Mouse (Mus musculus): ENCODE measurements around the gene Adamts15. TPM values are rescaled to one million over a fixed set of nuclear protein-coding genes. Genes with fewer than 3 reads are reported as not detected.

Gene Adamts15
- total and polyA plus RNA-seq, 2 experiments from 2014 or later, result 2.5 to 10.9 TPM

DNA sequence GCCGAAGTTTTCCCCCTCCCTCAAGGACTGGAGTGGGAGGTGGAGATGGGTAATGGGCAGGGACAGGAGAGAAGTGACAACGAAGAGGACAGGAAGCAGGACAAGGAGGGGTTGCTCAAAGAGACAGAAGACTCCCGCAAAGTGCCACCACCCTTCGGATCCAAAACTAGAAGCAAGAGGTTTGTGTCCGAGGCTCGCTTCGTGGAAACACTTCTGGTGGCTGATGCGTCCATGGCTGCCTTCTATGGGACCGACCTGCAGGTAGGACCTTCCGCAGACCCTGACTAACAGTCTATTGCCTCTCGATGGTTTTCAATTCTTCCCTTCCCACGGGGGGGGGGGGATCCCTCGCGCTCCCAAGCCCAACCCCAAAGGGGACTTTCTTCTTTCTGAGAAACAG is 21.1 kb upstream of the Adamts15 start:
- TF ChIP-seq CTCF (IDR thresholded peaks at IDR 0.05; ENCODE audit: low read depth), result no peak
- no peak overlapping the region for H3K27ac ChIP-seq (ENCODE audit: low read depth, low read length)
- no peaks in the 10 kb centered on the region for H3K9me3 ChIP-seq (ENCODE audit: low read length)
- ATAC-seq, result 0 out of 2 replicates have a peak, but pooled peaks have one; percentile 0
- peak overlapping the region; percentile 72 for H3K4me3 ChIP-seq (ENCODE audit: low read depth, low read length)
- 1% methylated on average over 14 of the region's 14 CpGs for WGBS
- no peaks in the 10 kb centered on the region for H3K36me3 ChIP-seq (ENCODE audit: insufficient read depth)
- H3K9ac ChIP-seq, result peak overlapping the region; percentile 72
- no peak for DNase-seq
- H3K4me1 ChIP-seq (ENCODE audit: insufficient read depth), result no peaks in the 10 kb centered on the region
- peak overlapping the region; percentile 99 for H3K4me2 ChIP-seq (ENCODE audit: low read depth)
- peaks cover 23% of the 10 kb centered on the region for H3K27me3 ChIP-seq (ENCODE audit: insufficient read depth, low read length)

DNA sequence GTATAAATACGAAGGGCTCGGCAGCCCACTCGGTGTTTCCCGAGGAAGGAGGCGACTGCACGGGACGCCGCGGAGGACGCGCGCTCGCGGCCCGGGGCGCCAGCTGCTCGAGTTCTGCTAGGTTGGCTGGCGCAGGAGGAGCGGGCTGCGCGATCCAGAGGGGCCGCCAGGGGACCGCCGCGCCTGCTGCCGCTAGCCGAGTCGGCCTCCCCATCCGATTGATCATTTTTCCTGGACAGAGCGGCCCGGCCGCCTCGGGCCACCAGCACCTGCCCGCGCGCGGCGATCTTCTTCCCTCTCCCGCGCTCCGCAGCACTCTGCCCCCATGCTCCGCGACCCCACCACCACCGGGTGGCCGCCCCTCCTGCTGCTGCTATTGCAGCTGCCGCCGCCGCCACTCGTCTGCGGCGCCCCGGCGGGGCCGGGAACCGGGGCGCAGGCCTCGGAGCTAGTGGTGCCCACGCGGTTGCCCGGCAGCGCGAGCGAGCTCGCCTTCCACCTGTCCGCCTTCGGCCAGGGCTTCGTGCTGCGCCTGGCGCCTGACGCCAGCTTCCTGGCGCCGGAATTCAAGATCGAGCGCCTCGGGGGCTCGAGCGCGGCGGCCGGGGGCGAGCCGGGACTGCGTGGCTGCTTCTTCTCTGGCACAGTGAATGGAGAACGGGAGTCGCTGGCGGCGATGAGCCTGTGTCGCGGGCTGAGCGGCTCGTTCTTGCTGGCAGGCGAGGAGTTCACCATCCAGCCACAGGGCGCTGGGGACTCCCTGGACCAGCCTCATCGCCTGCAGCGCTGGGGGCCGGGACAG is 20.5 kb upstream of the Adamts15 start, which contains the start of gene Adamts8:
TSS of gene Adamts8 (plus strand) at position 51 of the 802 bp plus-strand sequence.
- Histone ChIP-seq H3K4me3 (ENCODE audit: low read depth, low read length) (peak within 1 kb of the TSS; percentile 72), H3K36me3 (ENCODE audit: insufficient read depth) (no peaks in the 10 kb centered on the region), H3K27me3 (ENCODE audit: insufficient read depth, low read length) (peaks cover 23% of the 10 kb centered on the region), H3K27ac (ENCODE audit: low read depth, low read length) (0 out of 2 replicates have a peak within 1 kb of the TSS, but pooled peaks have one; percentile 35), H3K9ac (peak within 1 kb of the TSS; percentile 72), H3K4me2 (ENCODE audit: low read depth) (peak within 1 kb of the TSS; percentile 99), H3K4me1 (ENCODE audit: insufficient read depth) (no peaks in the 10 kb centered on the region), H3K9me3 (ENCODE audit: low read length) (no peaks in the 10 kb centered on the region)
- WGBS, result 2% methylated on average over 95 of the region's 96 CpGs
- DNase-seq (peak; percentile 76), ATAC-seq (peak; percentile 88)
- TF ChIP-seq CTCF (IDR thresholded peaks at IDR 0.05; ENCODE audit: low read depth), result peak; percentile 71

DNA sequence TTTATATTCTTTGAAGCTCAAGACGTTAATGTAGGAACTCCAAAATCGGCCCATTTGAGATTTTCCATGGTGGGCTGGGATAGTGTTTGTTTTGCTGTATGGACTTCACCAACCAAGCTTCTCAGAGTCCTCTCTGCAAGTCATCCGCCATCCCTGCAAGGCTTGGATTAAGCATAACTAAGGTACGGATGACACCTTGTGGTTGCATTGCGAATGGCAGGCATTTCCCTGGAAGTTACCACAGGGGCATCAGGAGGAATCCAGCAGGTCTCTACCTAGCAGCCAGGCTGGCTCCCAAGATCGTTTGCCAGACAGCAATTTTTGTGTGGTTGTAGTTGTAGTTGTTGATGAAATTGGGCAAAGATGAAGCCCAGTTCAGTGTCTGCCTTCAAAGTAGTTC is 18.1 kb upstream of the Adamts15 start:
- Histone ChIP-seq H3K36me3 (ENCODE audit: insufficient read depth) (no peaks in the 10 kb centered on the region), H3K4me2 (ENCODE audit: low read depth) (no peak overlapping the region), H3K4me3 (ENCODE audit: low read depth, low read length) (no peak overlapping the region), H3K27me3 (ENCODE audit: insufficient read depth, low read length) (peaks cover 23% of the 10 kb centered on the region), H3K4me1 (ENCODE audit: insufficient read depth) (no peaks in the 10 kb centered on the region), H3K27ac (ENCODE audit: low read depth, low read length) (no peak overlapping the region), H3K9me3 (ENCODE audit: low read length) (no peaks in the 10 kb centered on the region), H3K9ac (no peak overlapping the region)
- peak; percentile 99 for TF ChIP-seq CTCF (IDR thresholded peaks at IDR 0.05; ENCODE audit: low read depth)
- 7% methylated on average over 6 of the region's 6 CpGs for WGBS
- DNase-seq, result peak; percentile 95
- peak; percentile 53 for ATAC-seq

DNA sequence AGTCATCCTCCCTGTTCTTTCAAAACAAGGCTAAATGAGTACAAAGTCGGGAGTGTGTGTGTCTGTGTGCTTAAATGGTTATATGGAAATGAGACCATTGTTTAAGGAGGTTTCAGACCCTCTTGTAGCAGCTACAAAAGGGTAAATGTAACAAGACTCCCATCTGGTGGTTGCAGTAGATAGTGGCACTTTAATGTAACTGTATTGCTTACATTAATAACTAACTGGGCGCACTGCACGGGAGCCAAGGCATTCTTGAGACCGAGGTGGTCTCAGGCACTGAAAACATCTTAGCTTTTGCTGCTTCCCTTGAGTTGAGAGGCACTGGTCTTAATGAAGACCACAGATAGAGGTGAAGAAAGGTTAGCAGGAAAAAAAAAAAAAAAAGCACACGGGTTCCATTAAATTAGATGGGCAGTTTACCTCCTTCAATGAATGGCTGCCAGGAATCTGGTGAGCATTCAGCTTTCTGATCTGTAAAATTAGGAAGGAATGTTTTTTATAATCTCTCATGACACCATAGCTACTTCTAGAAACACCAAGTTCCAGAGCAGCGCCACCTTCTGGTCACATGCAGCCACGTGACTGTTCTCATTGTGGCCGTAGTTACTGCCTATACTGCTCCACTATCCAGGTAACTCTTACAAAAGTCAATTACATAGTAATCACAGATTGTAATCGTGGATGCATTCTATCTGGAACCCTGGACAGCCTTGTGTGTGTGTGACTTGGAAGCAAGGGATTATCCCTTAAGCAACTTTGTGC is 14.6 kb upstream of the Adamts15 start:
- no peaks in the 10 kb centered on the region for H3K4me1 ChIP-seq (ENCODE audit: insufficient read depth)
- DNase-seq, result peak; percentile 86
- ATAC-seq, result peak; percentile 90
- no peak overlapping the region for H3K4me3 ChIP-seq (ENCODE audit: low read depth, low read length)
- no peak overlapping the region for H3K9ac ChIP-seq
- no peaks in the 10 kb centered on the region for H3K36me3 ChIP-seq (ENCODE audit: insufficient read depth)
- H3K9me3 ChIP-seq (ENCODE audit: low read length), result no peaks in the 10 kb centered on the region
- 34% methylated on average over 9 of the region's 9 CpGs for WGBS
- H3K4me2 ChIP-seq (ENCODE audit: low read depth), result peak overlapping the region; percentile 21; the same call in 1 of the 2 replicates
- peaks cover 11% of the 10 kb centered on the region for H3K27me3 ChIP-seq (ENCODE audit: insufficient read depth, low read length)
- H3K27ac ChIP-seq (ENCODE audit: low read depth, low read length), result no peak overlapping the region
- peak; percentile 86 for TF ChIP-seq CTCF (IDR thresholded peaks at IDR 0.05; ENCODE audit: low read depth)

DNA sequence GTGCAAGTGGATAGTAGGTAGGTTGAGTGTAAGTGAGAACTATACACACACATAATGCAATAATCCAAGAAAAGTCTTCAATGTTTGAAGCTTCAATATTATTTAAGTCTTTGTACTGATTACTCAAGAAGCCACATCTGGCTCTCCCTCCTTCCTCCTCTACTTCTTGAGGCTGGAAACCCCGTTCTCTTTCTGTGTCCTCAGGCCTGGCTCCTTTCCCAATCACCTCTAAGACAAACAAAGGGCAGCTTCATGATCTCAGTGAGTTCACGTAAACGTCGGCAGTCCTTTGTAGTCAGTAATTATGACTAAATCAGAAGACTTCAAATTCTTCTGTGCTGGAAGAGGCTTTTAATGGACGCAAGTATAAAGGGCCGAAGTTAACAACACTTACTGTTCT is 12.6 kb upstream of the Adamts15 start:
- ATAC-seq, result no peak
- Histone ChIP-seq H3K4me3 (ENCODE audit: low read depth, low read length) (no peak overlapping the region), H3K4me1 (ENCODE audit: insufficient read depth) (no peaks in the 10 kb centered on the region), H3K27ac (ENCODE audit: low read depth, low read length) (no peak overlapping the region), H3K27me3 (ENCODE audit: insufficient read depth, low read length) (no peaks in the 10 kb centered on the region), H3K9me3 (ENCODE audit: low read length) (no peaks in the 10 kb centered on the region), H3K4me2 (ENCODE audit: low read depth) (no peak overlapping the region), H3K36me3 (ENCODE audit: insufficient read depth) (no peaks in the 10 kb centered on the region), H3K9ac (no peak overlapping the region)
- no peak for TF ChIP-seq CTCF (IDR thresholded peaks at IDR 0.05; ENCODE audit: low read depth)
- no peak for DNase-seq
- WGBS, result 29% methylated on average over 6 of the region's 6 CpGs

DNA sequence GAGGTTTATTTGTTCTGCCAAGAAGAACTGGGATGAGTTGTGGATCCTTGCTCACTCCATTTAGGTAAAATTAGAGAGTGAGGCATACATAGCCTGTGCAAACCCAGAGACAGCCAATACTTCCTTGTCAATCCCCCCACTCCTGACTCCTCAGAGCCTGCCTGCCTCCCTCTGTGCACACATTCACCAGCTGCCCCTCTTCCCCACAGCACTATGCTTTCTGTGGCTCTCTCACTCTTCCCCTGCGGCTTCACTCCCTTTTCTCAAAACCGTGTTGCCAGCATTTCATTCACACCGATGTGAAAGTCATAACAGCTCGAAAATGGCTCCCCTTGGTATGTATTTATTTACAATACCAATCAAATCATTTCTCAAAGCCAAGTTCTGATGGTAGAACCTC is 10.1 kb upstream of the Adamts15 start:
- H3K4me3 ChIP-seq (ENCODE audit: low read depth, low read length), result no peak overlapping the region
- ATAC-seq, result no peak
- H3K27ac ChIP-seq (ENCODE audit: low read depth, low read length), result no peak overlapping the region
- WGBS, result 70% methylated on average over 4 of the region's 4 CpGs
- TF ChIP-seq CTCF (IDR thresholded peaks at IDR 0.05; ENCODE audit: low read depth), result no peak
- H3K36me3 ChIP-seq (ENCODE audit: insufficient read depth), result no peaks in the 10 kb centered on the region
- H3K9me3 ChIP-seq (ENCODE audit: low read length), result no peaks in the 10 kb centered on the region
- no peak overlapping the region for H3K4me2 ChIP-seq (ENCODE audit: low read depth)
- H3K4me1 ChIP-seq (ENCODE audit: insufficient read depth), result no peaks in the 10 kb centered on the region
- DNase-seq, result no peak
- H3K9ac ChIP-seq, result no peak overlapping the region
- no peaks in the 10 kb centered on the region for H3K27me3 ChIP-seq (ENCODE audit: insufficient read depth, low read length)

DNA sequence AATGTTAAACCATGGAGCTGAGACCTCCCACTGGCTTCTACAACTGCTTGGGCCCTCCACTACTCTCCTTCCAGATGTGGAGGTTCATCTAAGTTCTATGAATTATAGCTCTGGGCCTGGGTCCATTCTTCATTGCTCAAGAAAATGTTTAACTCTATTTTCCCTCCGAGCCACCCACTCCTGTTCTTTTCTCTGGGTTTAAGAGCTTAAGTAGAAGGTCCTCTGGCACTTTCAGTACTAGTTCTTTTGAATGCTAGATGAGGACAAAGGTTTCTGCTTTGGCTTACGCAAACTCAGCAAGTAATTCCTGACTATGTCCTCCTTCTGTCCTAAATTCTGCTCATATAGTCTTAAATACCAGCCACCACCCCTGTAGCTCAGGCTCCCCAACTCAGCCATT is 6.5 kb upstream of the Adamts15 start:
- Histone ChIP-seq H3K9ac (no peak overlapping the region), H3K4me1 (ENCODE audit: insufficient read depth) (no peaks in the 10 kb centered on the region), H3K27me3 (ENCODE audit: insufficient read depth, low read length) (no peaks in the 10 kb centered on the region), H3K27ac (ENCODE audit: low read depth, low read length) (no peak overlapping the region), H3K4me3 (ENCODE audit: low read depth, low read length) (no peak overlapping the region), H3K36me3 (ENCODE audit: insufficient read depth) (no peaks in the 10 kb centered on the region), H3K4me2 (ENCODE audit: low read depth) (no peak overlapping the region), H3K9me3 (ENCODE audit: low read length) (no peaks in the 10 kb centered on the region)
- WGBS, result 95% methylated on average over 2 of the region's 2 CpGs
- TF ChIP-seq CTCF (IDR thresholded peaks at IDR 0.05; ENCODE audit: low read depth), result no peak
- ATAC-seq, result no peak
- no peak for DNase-seq

All from forebrain, postnatal 0 days (tissue).